Mouse (Mus musculus): ENCODE results near the gene Kcna10. TPM values are rescaled to one million over a fixed set of nuclear protein-coding genes. Genes with fewer than 3 reads are reported as not detected.

Kcna10 gene
- not detected for polyA plus RNA-seq (2014; fragmentation: Illumina TruSeq; extraction: RNeasy Lipid Tissue Mini Kit (QIAGEN cat#74804); ENCODE audit: low read depth, low replicate concordance)

GRCm38 (mm10) chr3:107182756-107183155 lies at the start of gene Kcna10:
TSS of gene Kcna10 (plus strand) at chr3:107183056.

GRCm38 (mm10) chr3:107221608-107222007 lies 38.8 kb downstream of the Kcna10 start, which contains the start of gene Cym:
TSS of gene Cym (minus strand) at chr3:107221732.

GRCm38 (mm10) chr3:107230527-107230926 lies 47.7 kb downstream of the Kcna10 start, which contains the start of gene A630076J17Rik:
TSS of gene A630076J17Rik (plus strand) at chr3:107230614.

GRCm38 (mm10) chr3:107239607-107240006 lies 56.8 kb downstream of the Kcna10 start, which contains the start of gene Prok1:
TSS of gene Prok1 (minus strand) at chr3:107239707.

Other genes with a start within 250 kb of the Kcna10 start
- gene Kcna3, start 146.9 kb upstream of the Kcna10 start, polyA plus RNA-seq (2014; fragmentation: Illumina TruSeq; extraction: RNeasy Lipid Tissue Mini Kit (QIAGEN cat#74804); ENCODE audit: low read depth, low replicate concordance) = not detected
- 0.90 TPM for gene Kcna2, start 81.9 kb upstream of the Kcna10 start, polyA plus RNA-seq (2014; fragmentation: Illumina TruSeq; extraction: RNeasy Lipid Tissue Mini Kit (QIAGEN cat#74804); ENCODE audit: low read depth, low replicate concordance)
- not detected for gene Cym, start 38.7 kb downstream of the Kcna10 start, polyA plus RNA-seq (2014; fragmentation: Illumina TruSeq; extraction: RNeasy Lipid Tissue Mini Kit (QIAGEN cat#74804); ENCODE audit: low read depth, low replicate concordance)
- not detected for gene A630076J17Rik, start 47.6 kb downstream of the Kcna10 start, polyA plus RNA-seq (2014; fragmentation: Illumina TruSeq; extraction: RNeasy Lipid Tissue Mini Kit (QIAGEN cat#74804); ENCODE audit: low read depth, low replicate concordance)
- 1.4 TPM for gene Prok1, start 56.7 kb downstream of the Kcna10 start, polyA plus RNA-seq (2014; fragmentation: Illumina TruSeq; extraction: RNeasy Lipid Tissue Mini Kit (QIAGEN cat#74804); ENCODE audit: low read depth, low replicate concordance)
- 68.6 TPM for gene Lamtor5, start 95.8 kb downstream of the Kcna10 start, polyA plus RNA-seq (2014; fragmentation: Illumina TruSeq; extraction: RNeasy Lipid Tissue Mini Kit (QIAGEN cat#74804); ENCODE audit: low read depth, low replicate concordance)
- 0.29 TPM for gene Slc16a4, start 108.2 kb downstream of the Kcna10 start, polyA plus RNA-seq (2014; fragmentation: Illumina TruSeq; extraction: RNeasy Lipid Tissue Mini Kit (QIAGEN cat#74804); ENCODE audit: low read depth, low replicate concordance)
- gene Rbm15, start 150.6 kb downstream of the Kcna10 start, polyA plus RNA-seq (2014; fragmentation: Illumina TruSeq; extraction: RNeasy Lipid Tissue Mini Kit (QIAGEN cat#74804); ENCODE audit: low read depth, low replicate concordance) = 7.9 TPM